Comparison of ENCODE assay signal across 8 mouse cellular contexts in genomic region chr12:98269791-98270745, GRCm38 (mm10). TPM values are rescaled to one million over a fixed set of nuclear protein-coding genes. Genes with fewer than 3 reads are reported as not detected.
A peak's percentile ranks its signal among the peaks of the same experiment; 100 is the strongest.
DNase-seq lines count a peak whose midpoint lies in the region; ATAC-seq and TF ChIP-seq lines count a peak whose summit lies in the region.

No protein-coding gene starts in this region.

- no peak for TF ChIP-seq POLR2A in bone marrow macrophage, adult 2 months (IDR thresholded peaks at IDR 0.05; ENCODE audit: borderline replicate concordance, low read depth, low read length)
- TF ChIP-seq POLR2A in thymus, adult 2 months (IDR thresholded peaks at IDR 0.05; ENCODE audit: control insufficient read depth, extremely low read depth, insufficient read depth, low read length, poor library complexity) = no peak

- no peak overlapping the region for H3K9ac ChIP-seq in lung, embryonic 15.5 days
- H3K9ac ChIP-seq in liver, embryonic 13.5 days = no peak overlapping the region

- H3K27me3 ChIP-seq in lung, embryonic 15.5 days = no peaks in the 10 kb centered on the region
- no peaks in the 10 kb centered on the region for H3K27me3 ChIP-seq in liver, embryonic 13.5 days
- no peaks in the 10 kb centered on the region for H3K27me3 ChIP-seq in thymus, adult 2 months (ENCODE audit: control insufficient read depth, insufficient read depth, low read length)

- DNase-seq in lung, postnatal 10 days = no peak
- no peak for DNase-seq in liver, embryonic 13.5 days
- peak; percentile 60 for DNase-seq in thymus, adult 2 months
- no peak for DNase-seq in Muller cell, postnatal 12 days (ENCODE audit: inconsistent ontology term)
- DNase-seq in kidney, postnatal 36 days = no peak
- no peak for DNase-seq in right cerebral cortex, postnatal 14 days

- peak overlapping the region; percentile 48 for H3K4me2 ChIP-seq in lung, embryonic 15.5 days
- H3K4me2 ChIP-seq in liver, embryonic 13.5 days = peak overlapping the region; percentile 53

- TF ChIP-seq CTCF in bone marrow macrophage, adult 2 months (IDR thresholded peaks at IDR 0.05; ENCODE audit: low read depth, low read length) = no peak
- TF ChIP-seq CTCF in thymus, adult 2 months (IDR thresholded peaks at IDR 0.05; ENCODE audit: borderline replicate concordance, control insufficient read depth, extremely low read depth, insufficient read depth, low read length, poor library complexity) = no peak

- H3K4me3 ChIP-seq in lung, embryonic 15.5 days = peak overlapping the region; percentile 17; the same call in 1 of the 2 replicates
- H3K4me3 ChIP-seq in bone marrow macrophage, adult 2 months (ENCODE audit: insufficient read depth, low read length) = peak overlapping the region; percentile 90
- H3K4me3 ChIP-seq in liver, embryonic 13.5 days (replicated peaks) = peak overlapping the region; percentile 32
- H3K4me3 ChIP-seq in thymus, adult 2 months (ENCODE audit: control insufficient read depth, insufficient read depth, low read length) = peak overlapping the region; percentile 39

- H3K9me3 ChIP-seq in lung, embryonic 15.5 days = no peaks in the 10 kb centered on the region
- no peaks in the 10 kb centered on the region for H3K9me3 ChIP-seq in liver, embryonic 13.5 days (replicated peaks)

- no peak for ATAC-seq in lung, embryonic 15.5 days (ENCODE audit: borderline replicate concordance, extremely low read depth, low FRiP score, low TSS enrichment)
- no peak for ATAC-seq in liver, embryonic 13.5 days (ENCODE audit: low read depth)

- H3K27ac ChIP-seq in lung, embryonic 15.5 days = no peak overlapping the region
- H3K27ac ChIP-seq in bone marrow macrophage, adult 2 months (ENCODE audit: insufficient read depth, low read depth, low read length) = peak overlapping the region; percentile 69
- H3K27ac ChIP-seq in liver, embryonic 13.5 days = no peak overlapping the region
- peak overlapping the region; percentile 83 for H3K27ac ChIP-seq in thymus, adult 2 months (ENCODE audit: control insufficient read depth, insufficient read depth, low read length)

- no peaks in the 10 kb centered on the region for H3K36me3 ChIP-seq in lung, embryonic 15.5 days
- no peaks in the 10 kb centered on the region for H3K36me3 ChIP-seq in liver, embryonic 13.5 days
- no peaks in the 10 kb centered on the region for H3K36me3 ChIP-seq in thymus, adult 2 months (ENCODE audit: control insufficient read depth, insufficient read depth, low read length)

- 26% methylated on average over 17 of the region's 17 CpGs for WGBS in lung, embryonic 15.5 days
- 8% methylated on average over 17 of the region's 17 CpGs for WGBS in liver, embryonic 13.5 days (ENCODE audit: insufficient replicate concordance)
- 4% methylated on average over 17 of the region's 17 CpGs for WGBS in thymus, adult 2 months

- H3K4me1 ChIP-seq in lung, embryonic 15.5 days = 0 out of 2 replicates have a peak, but pooled peaks cover 7% of the 10 kb centered on the region
- peaks cover 36% of the 10 kb centered on the region for H3K4me1 ChIP-seq in bone marrow macrophage, adult 2 months (ENCODE audit: control insufficient read depth, insufficient read depth, low read length)
- no peaks in the 10 kb centered on the region for H3K4me1 ChIP-seq in liver, embryonic 13.5 days (replicated peaks)
- H3K4me1 ChIP-seq in thymus, adult 2 months (replicated peaks; ENCODE audit: control insufficient read depth, insufficient read depth, low read length) = peaks cover 13% of the 10 kb centered on the region

RNA-seq across cellular contexts. Expression of gene Gpr65, which starts 1.6 kb away (rescaled TPM):
- polyA plus RNA-seq in lung, embryonic 15.5 days (2015; fragmentation: Nextera tagmentation; extraction: Ambion mirVana) = 1.4 and 1.9 TPM in 2 replicates
- 120 and 122 TPM in 2 replicates for polyA plus RNA-seq in bone marrow macrophage, adult 2 months (2012; ENCODE audit: insufficient read depth, insufficient read length, missing spikeins)
- 2.6 and 2.7 TPM in 2 replicates for polyA plus RNA-seq in liver, embryonic 13.5 days (2015; fragmentation: Nextera tagmentation; extraction: Ambion mirVana)
- 11.2 and 15.1 TPM in 2 replicates for polyA plus RNA-seq in thymus, adult 2 months (2012; rRNA removed)

RNA-seq across cellular contexts. Expression of gene Galc, which starts 10.8 kb away (rescaled TPM):
- 7.7 and 7.8 TPM in 2 replicates for polyA plus RNA-seq in lung, embryonic 15.5 days (2015; fragmentation: Nextera tagmentation; extraction: Ambion mirVana)
- 87.4 and 99.3 TPM in 2 replicates for polyA plus RNA-seq in bone marrow macrophage, adult 2 months (2012; ENCODE audit: insufficient read depth, insufficient read length, missing spikeins)
- polyA plus RNA-seq in liver, embryonic 13.5 days (2015; fragmentation: Nextera tagmentation; extraction: Ambion mirVana) = 2.1 and 2.5 TPM in 2 replicates
- polyA plus RNA-seq in thymus, adult 2 months (2012; rRNA removed) = 8.9 and 9.3 TPM in 2 replicates

Comparison
In these comparisons a context has a peak if more than half of its experiments do, and no peak if none do; other contexts are left out.
1. H3K27ac ChIP-seq: peak in bone marrow macrophage, adult 2 months (single experiment) and thymus, adult 2 months (single experiment); none in lung, embryonic 15.5 days (single experiment) and liver, embryonic 13.5 days (single experiment).
2. H3K4me3 ChIP-seq: peak in every context shown above with its lines; median percentile 90 in bone marrow macrophage, adult 2 months; 39 in thymus, adult 2 months; 32 in liver, embryonic 13.5 days; 17 in lung, embryonic 15.5 days.